Mouse (Mus musculus) stomach, embryonic 16.5 days (tissue): ENCODE measurements around the gene Fyb. TPM values are rescaled to one million over a fixed set of nuclear protein-coding genes. Genes with fewer than 3 reads are reported as not detected.

Experiments
- ATAC-seq: fragments of 200-750 bp; cut with Nextera tagmentation; 2 replicates; pipeline ENCODE4 v1.8.0; 2017; ENCODE audit warnings: moderate number of reproducible peaks, moderate TSS enrichment; ENCODE audit not compliant: insufficient read depth, low FRiP score
- H3K27ac ChIP-seq: fragments of 300-500 bp; sonication (generic); 2 replicates; pipeline ENCODE4 v1.5.1; 2014; ENCODE audit warnings: low read length
- H3K27me3 ChIP-seq: fragments of 300-500 bp; sonication (generic); 2 replicates; pipeline ENCODE4 v1.6.1; 2014; ENCODE audit warnings: low read length, control low read depth, mixed read lengths; ENCODE audit not compliant: control insufficient read depth, insufficient read depth
- H3K36me3 ChIP-seq: fragments of 300-500 bp; sonication (generic); 2 replicates; pipeline ENCODE4 v1.6.1; 2014; ENCODE audit warnings: low read length; ENCODE audit not compliant: control insufficient read depth, insufficient read depth
- H3K4me1 ChIP-seq: fragments of 300-500 bp; sonication (generic); 2 replicates; pipeline ENCODE4 v1.6.1; 2014; ENCODE audit warnings: low read length, control low read depth, mixed read lengths; ENCODE audit not compliant: control insufficient read depth, insufficient read depth
- H3K4me2 ChIP-seq: fragments of 300-500 bp; sonication (generic); 2 replicates; pipeline ENCODE4 v1.6.1; 2014; ENCODE audit warnings: low read depth, low read length, mixed read lengths
- H3K4me3 ChIP-seq: fragments of 300-500 bp; sonication (generic); replicated peaks from 2 replicates; pipeline ENCODE4 v1.5.1; 2014; ENCODE audit warnings: mild to moderate bottlenecking, low read length
- H3K9ac ChIP-seq: fragments of 300-500 bp; sonication (generic); 2 replicates; pipeline ENCODE4 v1.6.1; 2014; ENCODE audit warnings: low read length
- H3K9me3 ChIP-seq: fragments of 300-500 bp; sonication (generic); replicated peaks from 2 replicates; pipeline ENCODE4 v1.6.1; 2016; ENCODE audit warnings: low read length, control low read depth; ENCODE audit not compliant: control insufficient read depth
- WGBS: fragments of 180-500 bp; shearing (Covaris S2); extraction: QIAGEN DNeasy Blood & Tissue Kit; methylation state at CpG from one replicate; pipeline ENCODE4 v1.1.7; 2014; 5-methylcytosine and 5-hydroxymethylcytosine counted together
- polyA plus RNA-seq: library from polyadenylated mRNA; unstranded; fragments of >200 nt; fragmentation: Nextera tagmentation; extraction: Ambion mirVana; gene quantifications from 2 replicates; pipeline ENCODE4 v1.2.1, GENCODE M21; 2015

The Fyb gene
- polyA plus RNA-seq, 1 experiment from 2014 or later, result 13.8 TPM

DNA sequence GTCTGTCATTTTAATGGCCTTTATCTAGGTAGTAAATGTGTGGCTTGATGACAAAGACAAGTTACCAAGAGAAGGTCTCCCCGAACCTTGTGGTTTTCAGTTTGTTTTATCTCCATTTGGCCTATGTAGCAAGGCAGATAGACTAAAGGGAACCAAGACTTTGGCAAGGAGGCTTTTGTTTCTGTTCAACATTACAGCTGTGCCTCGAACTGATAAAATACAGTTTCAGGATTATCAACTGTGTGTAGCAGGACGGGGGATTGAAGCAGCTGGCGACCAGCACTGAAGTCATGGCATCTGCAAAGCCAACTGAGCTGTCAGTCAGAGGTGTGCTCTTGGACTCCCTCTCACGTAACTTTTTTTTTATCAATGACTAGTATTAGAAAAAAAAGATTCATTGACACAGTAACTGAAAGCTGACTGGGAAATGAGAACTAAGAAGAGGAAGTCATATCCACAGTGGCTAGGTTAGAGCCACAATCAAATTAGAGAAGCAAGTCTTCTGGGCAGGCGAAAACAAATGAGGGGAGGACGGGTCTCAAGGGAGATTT is 182.8 kb downstream of the Fyb start:
- WGBS, result 46% methylated on average over 7 of the region's 7 CpGs

DNA sequence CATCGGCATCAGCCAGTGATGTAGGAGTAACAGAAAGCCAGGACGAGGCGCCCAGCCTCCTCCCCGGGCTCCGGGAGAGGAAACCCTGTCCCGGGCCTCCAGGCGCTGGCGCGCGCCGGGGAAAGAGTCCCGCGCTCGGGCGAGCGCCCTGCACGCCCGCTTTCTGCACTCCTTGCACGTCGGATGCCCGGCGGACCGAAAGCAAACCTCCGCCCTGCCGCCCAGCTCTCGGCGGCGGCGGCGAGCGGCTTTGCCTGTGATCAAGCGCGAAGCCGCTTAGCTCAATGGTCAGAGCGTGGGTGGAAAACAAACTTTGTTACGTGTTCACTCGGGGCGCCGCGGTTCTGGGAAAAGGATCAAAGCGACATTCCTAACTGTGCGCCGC is 184.9 kb downstream of the Fyb start:
- under 1% methylated on average over 43 of the region's 43 CpGs for WGBS
- peak; percentile 68 for ATAC-seq

More for the DNA sequence above, 182.8 kb downstream of the Fyb start:
- no peaks in the 10 kb centered on the region for H3K9me3 ChIP-seq
- H3K4me3 ChIP-seq, result no peak overlapping the region
- H3K9ac ChIP-seq, result no peak overlapping the region
- H3K27me3 ChIP-seq, result no peaks in the 10 kb centered on the region
- ATAC-seq, result no peak
- no peak overlapping the region for H3K4me2 ChIP-seq
- H3K27ac ChIP-seq, result no peak overlapping the region
- H3K4me1 ChIP-seq, result peaks cover 10% of the 10 kb centered on the region; the same call in 1 of the 2 replicates
- H3K36me3 ChIP-seq, result no peaks in the 10 kb centered on the region

DNA sequence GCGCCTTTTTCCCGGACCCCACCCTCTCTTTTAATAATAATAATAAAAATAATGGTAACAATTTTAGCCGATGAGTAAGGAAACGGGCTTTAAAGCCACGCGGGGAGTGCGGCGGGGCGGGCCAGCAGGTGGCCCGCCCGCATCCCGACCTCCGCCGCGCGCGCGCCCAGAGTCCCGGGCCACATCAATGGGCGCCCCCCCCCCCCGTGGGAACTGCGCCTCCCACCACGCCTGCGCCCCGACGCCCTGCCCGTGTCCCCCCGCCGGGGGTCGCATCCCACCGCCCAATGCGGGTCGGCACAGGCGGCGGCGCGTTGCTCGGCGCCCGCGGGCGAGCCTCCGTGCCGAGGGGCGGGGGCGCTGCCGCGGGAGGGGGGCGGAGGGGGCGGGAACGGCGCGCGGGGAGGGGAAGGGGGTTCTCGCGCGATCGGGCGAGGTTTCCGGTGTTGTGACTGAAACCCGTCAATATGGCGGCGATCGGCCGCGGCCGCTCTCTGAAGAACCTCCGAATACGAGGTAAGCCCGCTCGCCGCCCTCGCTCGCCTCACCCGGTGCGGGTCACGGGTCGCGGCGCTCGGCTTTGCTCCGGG is 185.4 kb downstream of the Fyb start, which contains the start of gene Rictor:
Gene Rictor, plus strand, starts transcription at position 444 of the 590 bp plus-strand sequence.
- Histone ChIP-seq H3K9ac (peak within 1 kb of the TSS; percentile 98), H3K27ac (peak within 1 kb of the TSS; percentile 93), H3K4me2 (peak within 1 kb of the TSS; percentile 90), H3K27me3 (no peaks in the 10 kb centered on the region), H3K9me3 (no peaks in the 10 kb centered on the region), H3K4me1 (peaks cover 25% of the 10 kb centered on the region; the same call in 1 of the 2 replicates), H3K36me3 (no peaks in the 10 kb centered on the region), H3K4me3 (peak within 1 kb of the TSS; percentile 95)
- under 1% methylated on average over 56 of the region's 82 CpGs for WGBS
- ATAC-seq, result peak; percentile 84

More for the DNA sequence above, 184.9 kb downstream of the Fyb start:
- Histone ChIP-seq H3K9ac (peak overlapping the region; percentile 98), H3K4me1 (peaks cover 20% of the 10 kb centered on the region; the same call in 1 of the 2 replicates), H3K27me3 (no peaks in the 10 kb centered on the region), H3K27ac (peak overlapping the region; percentile 93), H3K4me2 (peak overlapping the region; percentile 84), H3K4me3 (peak overlapping the region; percentile 95), H3K9me3 (no peaks in the 10 kb centered on the region), H3K36me3 (no peaks in the 10 kb centered on the region)

DNA sequence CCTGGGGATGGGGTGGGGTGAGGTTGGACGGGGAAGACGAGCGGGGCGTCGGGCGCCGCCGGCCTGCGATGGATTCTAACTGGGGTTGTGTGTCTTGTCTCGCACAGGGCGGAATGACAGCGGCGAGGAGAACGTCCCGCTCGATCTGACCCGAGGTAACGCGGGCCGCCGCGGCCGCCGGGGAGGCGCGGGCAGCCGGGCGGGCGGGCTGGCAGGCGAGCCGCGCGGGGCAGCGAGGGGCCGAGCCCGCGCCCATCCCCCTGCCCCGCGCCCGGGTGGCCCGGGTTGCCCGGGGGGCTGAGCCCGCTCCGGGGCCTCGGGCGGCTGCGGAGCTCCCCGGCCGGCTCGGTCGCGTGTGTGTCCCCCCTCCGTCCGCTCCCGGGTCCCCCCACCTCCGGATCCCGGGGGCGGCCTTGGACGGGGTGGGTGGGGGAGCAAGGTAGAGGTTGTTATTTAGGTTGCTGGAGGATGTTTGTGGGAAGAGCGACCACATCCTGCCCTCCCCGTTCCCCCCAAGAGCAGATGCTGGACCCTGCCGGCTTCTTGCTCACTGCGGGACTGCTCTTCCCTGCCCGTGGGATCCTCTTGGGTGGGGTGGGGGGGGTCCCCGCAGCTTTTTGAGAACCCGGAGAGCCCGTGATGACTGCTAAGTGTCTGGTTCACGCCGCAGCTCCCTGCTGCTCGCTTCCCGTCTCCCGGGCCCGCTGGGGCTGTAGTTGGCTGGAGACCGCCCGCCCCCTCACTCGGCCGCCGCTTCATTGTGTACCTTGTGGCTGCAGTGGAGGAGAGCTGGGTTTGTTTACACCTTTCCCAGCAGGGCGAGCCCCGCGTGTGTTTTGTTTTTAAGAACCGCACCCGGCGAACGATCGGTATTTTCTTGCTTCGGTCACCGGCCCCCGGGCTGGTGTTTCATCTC is 186.1 kb downstream of the Fyb start:
- H3K4me2 ChIP-seq, result peak overlapping the region; percentile 90
- no peaks in the 10 kb centered on the region for H3K36me3 ChIP-seq
- H3K9me3 ChIP-seq, result no peaks in the 10 kb centered on the region
- peaks cover 27% of the 10 kb centered on the region for H3K4me1 ChIP-seq
- H3K27me3 ChIP-seq, result no peaks in the 10 kb centered on the region
- peak overlapping the region; percentile 95 for H3K4me3 ChIP-seq
- peak; percentile 68 for ATAC-seq
- H3K27ac ChIP-seq, result peak overlapping the region; percentile 93
- peak overlapping the region; percentile 98 for H3K9ac ChIP-seq
- WGBS, result 1% methylated on average over 72 of the region's 89 CpGs

DNA sequence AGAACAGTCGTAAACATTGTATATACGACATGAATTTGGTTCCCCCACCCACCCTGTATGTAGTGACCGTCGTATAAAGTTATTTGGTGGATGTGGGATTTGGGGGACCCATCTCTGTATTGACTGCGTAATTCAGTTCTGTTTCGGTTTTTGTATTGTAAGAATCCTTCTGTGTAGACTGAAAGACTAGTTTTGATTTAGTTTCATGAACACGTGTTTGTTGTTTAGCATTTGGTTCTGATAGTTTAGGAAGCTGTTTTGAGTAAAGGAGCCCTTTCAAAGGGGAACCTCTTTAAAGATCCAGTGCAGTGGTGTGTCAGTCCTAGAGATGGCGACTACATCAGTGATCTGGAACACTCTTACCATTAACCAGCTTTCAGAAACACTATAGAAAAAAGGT is 187.0 kb downstream of the Fyb start:
- no peaks in the 10 kb centered on the region for H3K36me3 ChIP-seq
- H3K9ac ChIP-seq, result peak overlapping the region; percentile 98

DNA sequence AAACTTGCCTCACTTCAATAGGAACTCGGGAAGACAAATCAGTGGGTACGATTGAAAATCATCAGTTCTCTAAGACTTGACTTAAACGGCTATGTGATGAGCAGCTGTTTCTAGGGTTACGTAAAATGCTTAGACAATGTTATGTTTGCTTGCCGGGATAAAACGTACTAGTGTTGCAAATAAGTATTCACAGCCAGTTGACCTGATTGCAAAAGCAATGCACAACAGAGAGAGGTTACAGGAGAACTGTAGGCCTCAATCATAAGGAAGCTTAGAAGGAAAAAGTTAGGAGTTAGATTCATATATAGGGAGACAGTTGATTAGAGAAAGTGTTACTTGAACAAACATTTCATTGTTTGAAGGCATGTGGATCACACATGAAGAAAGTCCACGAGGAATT is 187.7 kb downstream of the Fyb start:
- Histone ChIP-seq H3K4me2 (peak overlapping the region; percentile 90), H3K27me3 (no peaks in the 10 kb centered on the region), H3K4me1 (peaks cover 34% of the 10 kb centered on the region), H3K9me3 (no peaks in the 10 kb centered on the region), H3K27ac (no peak overlapping the region), H3K4me3 (no peak overlapping the region), H3K36me3 (no peaks in the 10 kb centered on the region), H3K9ac (no peak overlapping the region)
- ATAC-seq, result no peak
- 60% methylated on average over 7 of the region's 7 CpGs for WGBS

More for the DNA sequence above, 187.0 kb downstream of the Fyb start:
- Histone ChIP-seq H3K4me2 (peak overlapping the region; percentile 90), H3K27me3 (no peaks in the 10 kb centered on the region), H3K4me1 (peaks cover 28% of the 10 kb centered on the region), H3K27ac (no peak overlapping the region), H3K4me3 (peak overlapping the region; percentile 95), H3K9me3 (no peaks in the 10 kb centered on the region)
- 23% methylated on average over 8 of the region's 8 CpGs for WGBS
- no peak for ATAC-seq

DNA sequence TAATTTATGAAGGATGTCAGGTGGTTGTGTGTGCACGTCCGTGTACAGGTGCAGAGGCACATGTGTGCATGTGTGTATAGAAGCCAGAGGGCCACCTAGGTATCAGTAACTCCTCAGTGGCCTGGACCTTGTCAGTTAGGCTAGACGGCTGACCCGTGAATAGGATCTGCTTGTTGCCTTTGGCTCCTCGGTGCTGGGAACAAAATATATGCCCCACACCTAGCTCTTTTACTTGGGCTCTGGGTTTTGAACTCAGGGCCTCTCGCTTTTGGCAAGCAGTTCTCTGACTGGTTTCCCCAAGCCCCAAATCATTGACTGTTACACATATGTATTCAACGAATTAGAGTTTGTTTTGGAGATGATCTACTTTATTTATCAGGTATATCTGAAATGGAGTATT is 188.6 kb downstream of the Fyb start:
- H3K36me3 ChIP-seq, result no peaks in the 10 kb centered on the region
- H3K27me3 ChIP-seq, result no peaks in the 10 kb centered on the region
- no peak overlapping the region for H3K27ac ChIP-seq
- no peaks in the 10 kb centered on the region for H3K9me3 ChIP-seq
- WGBS, result 83% methylated on average over 7 of the region's 7 CpGs
- H3K9ac ChIP-seq, result no peak overlapping the region
- peaks cover 34% of the 10 kb centered on the region for H3K4me1 ChIP-seq
- H3K4me3 ChIP-seq, result no peak overlapping the region
- ATAC-seq, result no peak
- H3K4me2 ChIP-seq, result no peak overlapping the region
